Mouse (Mus musculus): ENCODE data around the gene Tsg101. TPM values are rescaled to one million over a fixed set of nuclear protein-coding genes. Genes with fewer than 3 reads are reported as not detected.
"Not testable (repeated sequence)": the region's sequence is repeated elsewhere in the genome, so short reads cannot be mapped to it uniquely, and the experiment has no call there.

The Tsg101 gene
- 10 to 100 TPM; 60.2 to 74.6 (median 67.6) TPM for total RNA-seq (2022)

- DNase-seq (ENCODE audit: low spot score in 2 of 2), result peak; percentile 81 to 88
Measured at GRCm38 (mm10) chr7:46919551-46920176, at the start of gene Tsg101. TSS of gene Tsg101 (minus strand) at chr7:46919969.

- DNase-seq (ENCODE audit: low spot score in 2 of 2), result no peak
Measured at GRCm38 (mm10) chr7:46964070-46964469, 44.3 kb upstream of the Tsg101 start.

GRCm38 (mm10) chr7:46962806-46963618 lies 43.2 kb upstream of the Tsg101 start:
- DNase-seq (ENCODE audit: low spot score in 2 of 2), result peak; percentile 51 to 75

- no peak for DNase-seq (ENCODE audit: low spot score in 2 of 2)
Measured at GRCm38 (mm10) chr7:46962132-46962531, 42.4 kb upstream of the Tsg101 start.

- no peak for DNase-seq (ENCODE audit: low spot score in 2 of 2)
Measured at GRCm38 (mm10) chr7:46960991-46961390, 41.2 kb upstream of the Tsg101 start.

- no peak for DNase-seq (ENCODE audit: low spot score in 2 of 2)
Measured at GRCm38 (mm10) chr7:46958853-46959252, 39.1 kb upstream of the Tsg101 start.

- peak; percentile 87 to 90 for DNase-seq (ENCODE audit: low spot score in 2 of 2)
Measured at GRCm38 (mm10) chr7:46957831-46958691, 38.3 kb upstream of the Tsg101 start, which contains the start of gene Uevld. TSS of gene Uevld (minus strand) at chr7:46958527.

- DNase-seq (ENCODE audit: low spot score in 2 of 2), result no peak
Measured at GRCm38 (mm10) chr7:46935847-46936246, 16.1 kb upstream of the Tsg101 start.

- DNase-seq (ENCODE audit: low spot score in 2 of 2), result no peak
Measured at GRCm38 (mm10) chr7:46934788-46935187, 15.0 kb upstream of the Tsg101 start.

- DNase-seq (ENCODE audit: low spot score in 2 of 2), result no peak
Measured at GRCm38 (mm10) chr7:46931370-46931769, 11.6 kb upstream of the Tsg101 start.

GRCm38 (mm10) chr7:46928291-46928690 lies 8.5 kb upstream of the Tsg101 start:
- DNase-seq (ENCODE audit: low spot score in 2 of 2), result no peak

- DNase-seq (ENCODE audit: low spot score in 2 of 2), result no peak
Measured at GRCm38 (mm10) chr7:46922075-46922474, 2.3 kb upstream of the Tsg101 start.

- DNase-seq (ENCODE audit: low spot score in 2 of 2), result no peak
Measured at GRCm38 (mm10) chr7:46918678-46919371, 944 bp downstream of the Tsg101 start.

GRCm38 (mm10) chr7:46916376-46916775 lies 3.4 kb downstream of the Tsg101 start:
- DNase-seq (ENCODE audit: low spot score in 2 of 2), result no peak

- no peak for DNase-seq (ENCODE audit: low spot score in 2 of 2)
Measured at GRCm38 (mm10) chr7:46911250-46911649, 8.5 kb downstream of the Tsg101 start.

GRCm38 (mm10) chr7:46899343-46899742 lies 20.4 kb downstream of the Tsg101 start:
- DNase-seq (ENCODE audit: low spot score in 2 of 2), result no peak

GRCm38 (mm10) chr7:46895511-46895910 lies 24.3 kb downstream of the Tsg101 start:
- DNase-seq (ENCODE audit: low spot score in 2 of 2), result no peak

- DNase-seq (ENCODE audit: low spot score in 2 of 2), result no peak
Measured at GRCm38 (mm10) chr7:46883304-46883703, 36.5 kb downstream of the Tsg101 start.

- not testable (repeated sequence) for DNase-seq (ENCODE audit: low spot score in 2 of 2)
Measured at GRCm38 (mm10) chr7:46881941-46882340, 37.8 kb downstream of the Tsg101 start.

- no peak for DNase-seq (ENCODE audit: low spot score in 2 of 2)
Measured at GRCm38 (mm10) chr7:46880992-46881391, 38.8 kb downstream of the Tsg101 start.

- DNase-seq (ENCODE audit: low spot score in 2 of 2), result no peak
Measured at GRCm38 (mm10) chr7:46879851-46880250, 39.9 kb downstream of the Tsg101 start.
